Mouse (Mus musculus): ENCODE measurements at regions not wholly inside any gene's neighbourhood (a gene's known extent, or its start where the extent isn't known, plus 50 kb on each side); places are given as distances from the start of the nearest gene placed in this dataset.

DNA sequence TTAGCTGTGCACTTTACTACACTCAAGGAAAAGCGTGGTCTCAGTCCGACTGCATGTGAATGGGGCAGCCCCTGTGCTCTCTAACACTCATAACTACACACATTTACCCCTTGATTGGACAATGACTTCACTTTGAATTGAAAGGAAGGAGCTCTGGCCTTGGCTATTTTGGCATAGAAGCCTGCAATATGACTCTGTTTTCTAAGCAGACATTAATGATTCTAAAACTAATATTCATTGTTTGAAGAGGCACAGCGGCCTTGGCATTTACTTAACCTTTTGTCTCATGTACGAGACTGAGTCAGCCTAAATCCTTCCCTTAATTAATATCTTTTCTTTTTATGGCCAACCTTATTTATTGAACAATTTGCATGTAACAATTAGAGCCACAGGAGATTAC, 879.9 kb downstream of the 5730522E02Rik start:
- TF ChIP-seq CTCF (IDR thresholded peaks at IDR 0.05) = no peak
- TF ChIP-seq POLR2A (IDR thresholded peaks at IDR 0.05; ENCODE audit: insufficient read depth, low read depth, low read length) = no peak
